27 mouse cellular contexts compared by ENCODE assay signal in the genomic region with DNA sequence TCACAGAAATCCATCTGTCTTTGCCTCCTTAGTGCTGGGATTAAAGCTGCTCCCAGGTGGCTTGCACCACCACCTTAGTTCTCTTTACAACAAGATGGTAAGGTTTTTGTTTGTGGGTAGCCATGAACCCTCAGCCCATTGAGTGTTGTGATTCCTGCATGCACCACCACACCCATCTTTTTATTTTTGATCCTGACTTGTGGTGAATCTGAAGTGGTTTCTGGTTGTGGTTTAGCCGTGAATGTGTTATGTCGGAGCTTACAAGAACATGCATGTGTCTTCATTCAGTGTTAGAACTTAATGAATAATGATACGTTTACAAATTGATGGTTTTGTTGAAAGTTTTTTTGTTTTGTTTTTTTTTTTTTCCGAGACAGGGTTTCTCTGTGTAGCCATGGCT.
"Had no signal": no experiment of that assay in that cellular context is flagged by ENCODE, and none has a peak within 500 bp of the region (broad histone marks: within the 10 kb centered on the region; RNA-seq: fewer than 3 reads in every experiment).

No protein-coding gene starts in this region.

- ATAC-seq: hindbrain, postnatal 0 days; inflammation-experienced regulatory T-cells, adult 6 months; intestine, embryonic 15.5 days; liver, embryonic 12.5 days had no signal

- H3K9ac ChIP-seq: heart, embryonic 13.5 days; heart, embryonic 15.5 days; hindbrain, embryonic 13.5 days; hindbrain, embryonic 15.5 days; intestine, embryonic 15.5 days; kidney, embryonic 15.5 days; limb, embryonic 13.5 days; limb, embryonic 15.5 days; liver, embryonic 12.5 days had no signal

- H3K27ac ChIP-seq: gastrocnemius, adult 2 months; heart, adult 2 months; heart, embryonic 13.5 days; heart, embryonic 15.5 days; hindbrain, embryonic 13.5 days; hindbrain, embryonic 15.5 days; hindbrain, postnatal 0 days; intestine, embryonic 15.5 days; kidney, embryonic 15.5 days; kidney, postnatal 0 days; limb, embryonic 13.5 days; limb, embryonic 15.5 days; liver, embryonic 12.5 days had no signal

- H3K4me2 ChIP-seq: heart, embryonic 11.5 days; heart, embryonic 13.5 days; heart, embryonic 15.5 days; hindbrain, embryonic 13.5 days; hindbrain, embryonic 15.5 days; intestine, embryonic 15.5 days; kidney, embryonic 15.5 days; limb, embryonic 13.5 days; limb, embryonic 15.5 days; liver, embryonic 12.5 days had no signal

- H3K9me3 ChIP-seq: heart, embryonic 13.5 days; heart, embryonic 15.5 days; hindbrain, embryonic 13.5 days; hindbrain, embryonic 15.5 days; intestine, embryonic 15.5 days; kidney, embryonic 15.5 days; limb, embryonic 13.5 days; limb, embryonic 15.5 days; liver, embryonic 12.5 days had no signal

- H3K27me3 ChIP-seq: heart, embryonic 13.5 days; heart, embryonic 15.5 days; hindbrain, embryonic 13.5 days; hindbrain, embryonic 15.5 days; intestine, embryonic 15.5 days; kidney, embryonic 15.5 days; limb, embryonic 13.5 days; limb, embryonic 15.5 days; liver, embryonic 12.5 days had no signal

- H3K4me1 ChIP-seq: heart, embryonic 15.5 days; hindbrain, embryonic 13.5 days; hindbrain, embryonic 15.5 days; intestine, embryonic 15.5 days; kidney, embryonic 15.5 days; limb, embryonic 15.5 days; liver, embryonic 12.5 days had no signal

- H3K4me3 ChIP-seq: gastrocnemius, adult 2 months; heart, adult 2 months; heart, embryonic 13.5 days; heart, embryonic 15.5 days; hindbrain, embryonic 13.5 days; hindbrain, embryonic 15.5 days; intestine, embryonic 15.5 days; kidney, embryonic 15.5 days; limb, embryonic 13.5 days; limb, embryonic 15.5 days; liver, embryonic 12.5 days had no signal

- DNase-seq: gastrocnemius, adult 2 months; gastrocnemius, postnatal 10 days; gastrocnemius, postnatal 25 days; heart, adult 11 months; heart, adult 2 months; heart, postnatal 14 days; heart, postnatal 36 days; kidney, adult 11 months; kidney, adult 2 months; kidney, adult 9 months; kidney, postnatal 14 days; kidney, postnatal 36 days; layer of hippocampus, postnatal 36 days; left cerebral cortex, postnatal 4 days had no signal
